Mouse (Mus musculus) heart, adult 11 months (tissue): ENCODE results near the gene Eaf1.

Experiments used
- DNase-seq: peaks from one replicate; pipeline ENCODE4 v3.0.0; 2022

The Eaf1 gene

DNA sequence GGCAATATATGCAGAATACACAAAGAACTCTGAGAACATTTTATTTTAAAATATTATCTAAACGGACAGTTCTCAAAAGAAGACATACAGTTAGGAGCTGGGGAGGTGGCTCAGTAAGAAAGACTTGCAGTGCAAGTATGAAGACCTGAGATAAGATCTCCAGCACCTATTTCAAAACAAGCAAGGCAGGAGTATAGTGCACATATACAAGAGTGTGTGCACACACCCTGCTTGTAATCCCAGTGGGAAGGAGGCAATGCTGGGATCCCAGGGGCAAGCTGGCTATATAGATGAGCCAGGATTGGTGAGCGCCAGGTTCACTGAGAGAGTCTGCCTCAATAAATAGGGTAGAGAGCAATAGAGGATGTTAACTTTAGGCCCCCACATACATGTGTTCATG lies 21.7 kb downstream of the Eaf1 start:
- DNase-seq, result no peak

DNA sequence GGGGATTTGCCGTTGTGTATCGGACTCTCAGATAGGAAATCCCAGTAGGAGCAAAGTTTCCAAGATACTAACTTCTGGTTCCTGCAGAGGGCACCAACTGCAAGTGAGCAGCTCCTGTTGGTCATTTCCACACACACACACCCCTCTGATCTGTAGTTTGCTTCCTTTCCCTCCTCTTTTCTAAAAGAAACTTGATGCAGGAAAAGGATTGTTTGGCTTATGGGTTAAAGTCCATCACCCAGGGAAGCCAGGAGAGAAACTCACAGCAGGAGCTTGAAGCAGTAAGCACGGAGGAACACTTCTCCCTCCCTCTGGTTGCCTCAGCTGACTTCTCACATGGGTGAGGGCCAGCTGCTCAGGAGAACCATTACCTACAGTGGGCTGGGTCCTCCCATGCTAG lies 25.0 kb downstream of the Eaf1 start:
- no peak for DNase-seq

DNA sequence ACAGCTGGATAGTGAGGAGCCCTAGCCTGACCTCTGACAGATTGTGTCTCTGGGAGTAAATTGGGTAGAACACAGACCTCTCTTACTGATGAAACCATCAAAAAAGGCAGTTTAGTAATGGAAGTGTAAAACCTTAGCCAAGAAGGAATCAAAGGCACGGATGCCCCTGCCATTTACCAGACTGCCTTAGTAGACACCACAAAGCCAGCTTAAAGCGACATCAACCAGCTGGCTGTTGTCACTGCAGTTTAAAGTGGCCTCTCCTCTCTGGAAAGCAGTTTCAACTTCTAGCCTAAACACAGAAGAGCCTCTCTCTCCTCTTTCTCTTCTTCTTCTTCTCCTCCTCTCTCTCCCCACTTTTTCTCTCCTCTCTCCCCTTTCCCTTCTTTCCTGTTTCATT lies 27.1 kb downstream of the Eaf1 start:
- DNase-seq, result no peak

DNA sequence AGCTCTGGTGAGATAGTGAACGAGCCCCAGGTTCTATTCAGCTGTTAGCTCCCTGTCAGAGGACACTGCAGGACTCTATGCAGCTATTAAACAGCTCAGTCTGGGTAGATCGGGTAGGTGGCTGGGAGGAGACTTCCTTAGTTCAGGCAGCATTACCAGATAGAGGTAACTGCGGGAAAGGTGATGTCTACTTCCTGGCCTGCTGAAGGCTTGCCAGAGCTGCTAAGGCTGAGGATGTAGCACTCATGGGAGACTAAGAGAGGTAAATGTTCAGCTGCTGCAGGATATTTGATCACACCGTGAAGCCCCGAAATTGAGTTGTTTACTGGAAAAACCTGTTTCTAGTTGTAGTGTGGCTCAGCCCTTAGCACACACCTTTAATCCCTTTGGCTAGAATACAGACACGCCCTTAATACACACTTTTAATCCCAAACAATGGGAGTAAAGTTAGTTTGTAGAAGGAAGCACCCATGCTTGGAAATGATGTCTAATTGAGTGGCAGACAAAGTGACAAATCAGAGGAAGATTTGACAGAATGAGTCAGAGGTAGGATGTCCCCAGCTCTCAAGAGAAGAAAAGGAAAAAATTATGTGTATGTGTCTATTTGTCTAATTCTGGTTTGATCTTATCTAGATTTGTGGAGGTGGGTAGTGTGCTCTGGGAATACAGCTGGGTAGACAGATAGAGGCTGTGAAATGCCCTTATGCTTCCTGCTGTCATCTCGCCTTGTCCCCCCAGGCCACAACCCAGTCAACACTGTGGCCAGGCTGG lies 31.0 kb downstream of the Eaf1 start:
- DNase-seq, result no peak

DNA sequence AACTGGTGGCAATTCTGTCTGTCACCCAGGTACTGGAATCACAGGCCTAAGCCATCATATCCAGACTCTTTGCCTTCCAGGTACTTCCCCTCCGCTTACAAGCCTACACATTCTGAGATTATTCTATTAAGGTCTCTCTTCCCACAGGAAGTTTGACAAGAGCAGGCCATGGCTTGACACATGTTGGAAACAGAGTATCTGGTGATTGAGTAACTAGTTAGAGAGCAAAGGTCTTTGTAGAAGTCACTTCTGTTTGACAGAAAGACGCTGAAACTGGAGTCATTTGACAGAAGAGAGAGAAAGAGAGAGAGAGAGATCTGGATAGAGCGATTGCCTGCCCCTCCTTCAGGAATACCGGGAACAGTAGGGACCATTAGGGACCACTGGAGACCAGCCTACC lies 36.6 kb downstream of the Eaf1 start:
- no peak for DNase-seq

DNA sequence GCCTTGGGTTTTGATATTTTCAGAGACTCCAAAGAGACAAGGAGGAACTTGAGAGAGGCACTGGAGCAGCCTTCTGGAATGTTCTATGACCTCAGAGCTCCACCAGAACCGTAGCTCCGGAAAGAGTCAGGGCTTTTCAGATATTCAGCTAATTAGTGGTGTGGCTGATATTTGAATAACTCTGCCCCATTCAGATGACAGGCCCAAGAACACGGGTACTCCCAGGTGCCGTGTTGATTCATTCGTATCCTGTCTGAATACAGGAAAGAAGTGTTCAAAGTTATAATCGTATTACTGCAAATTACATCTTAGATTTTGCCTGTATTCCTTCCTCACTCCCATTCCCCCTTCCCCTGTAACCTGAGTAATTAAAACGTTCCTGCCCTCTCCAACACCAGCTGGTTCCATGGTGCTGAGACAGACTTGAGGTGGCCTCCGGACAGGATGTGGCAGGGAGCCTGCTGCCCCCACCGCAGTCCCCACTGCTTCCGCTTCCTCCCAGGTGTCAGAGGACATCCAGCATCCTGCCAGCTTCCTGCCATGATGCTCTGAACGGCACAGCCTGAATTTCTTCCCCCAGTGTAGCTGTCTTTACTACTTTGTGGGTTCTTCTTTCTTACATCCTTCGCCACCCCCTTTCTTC lies 37.4 kb downstream of the Eaf1 start:
- DNase-seq, result peak; percentile 94

DNA sequence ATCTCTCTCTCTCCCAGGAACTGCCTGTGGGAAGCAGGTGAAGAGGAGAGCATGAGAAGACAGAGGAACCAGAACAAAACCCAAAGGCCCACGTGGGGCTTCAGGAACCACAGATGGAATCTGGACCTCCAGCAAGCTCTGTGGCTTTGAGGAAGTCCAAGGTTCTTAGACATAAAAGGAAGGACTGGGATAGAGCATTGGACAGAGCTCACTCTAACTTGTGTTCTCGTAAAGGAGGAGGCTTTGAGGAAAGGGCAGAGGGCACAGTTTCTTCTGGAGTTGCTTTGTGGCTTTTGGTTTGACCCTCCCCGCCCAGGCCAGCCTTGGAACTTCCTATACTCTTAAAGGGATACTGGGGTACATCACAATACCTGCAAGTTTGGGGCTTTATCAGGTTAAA lies 38.5 kb downstream of the Eaf1 start:
- DNase-seq, result no peak

DNA sequence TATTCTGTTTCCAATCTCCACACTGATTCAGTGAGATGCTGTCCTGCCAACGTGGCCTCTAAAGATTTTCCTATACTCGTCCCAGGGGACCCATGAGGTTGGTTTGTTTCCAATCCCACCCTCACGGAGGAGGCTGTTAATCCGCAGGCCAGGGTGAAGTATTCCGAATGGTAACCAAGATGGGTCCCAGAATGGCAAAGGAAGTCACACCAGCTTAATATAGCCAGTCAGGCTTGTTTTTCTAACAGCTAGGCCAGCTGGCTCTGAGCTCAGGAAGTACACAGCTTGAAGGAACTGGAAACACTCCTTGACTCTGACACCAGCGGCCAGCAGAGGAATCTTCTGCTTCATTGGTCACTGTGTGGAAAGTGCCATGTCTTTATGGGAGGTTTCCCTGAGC lies 43.1 kb downstream of the Eaf1 start:
- DNase-seq, result peak; percentile 96

DNA sequence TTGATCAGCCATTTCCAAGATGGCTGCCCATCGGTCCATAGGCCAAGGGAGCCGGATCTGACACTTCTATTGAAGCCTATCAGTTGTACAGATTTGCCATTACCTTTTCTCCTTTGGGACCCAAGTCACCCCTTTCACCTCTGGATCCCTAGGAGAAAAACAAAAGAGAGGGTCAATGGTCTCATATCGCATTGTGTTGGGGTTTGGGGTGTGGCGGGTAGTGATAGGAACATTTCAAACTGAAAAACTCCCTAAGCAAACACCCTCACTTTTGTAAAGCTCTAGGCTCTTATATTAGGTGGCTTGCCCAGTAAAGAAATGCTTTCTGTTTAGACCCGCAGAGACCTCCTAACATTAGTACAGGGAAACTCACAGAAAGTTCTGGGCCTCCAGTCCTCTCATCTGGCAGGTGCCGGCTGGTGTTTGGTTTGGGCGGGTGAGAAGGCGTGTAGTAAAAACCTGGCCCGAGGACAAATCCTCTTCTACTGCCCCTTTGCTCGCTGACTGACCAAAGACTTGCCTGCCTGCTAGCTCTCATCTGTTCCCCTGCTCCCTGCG lies 49.8 kb downstream of the Eaf1 start:
- no peak for DNase-seq

DNA sequence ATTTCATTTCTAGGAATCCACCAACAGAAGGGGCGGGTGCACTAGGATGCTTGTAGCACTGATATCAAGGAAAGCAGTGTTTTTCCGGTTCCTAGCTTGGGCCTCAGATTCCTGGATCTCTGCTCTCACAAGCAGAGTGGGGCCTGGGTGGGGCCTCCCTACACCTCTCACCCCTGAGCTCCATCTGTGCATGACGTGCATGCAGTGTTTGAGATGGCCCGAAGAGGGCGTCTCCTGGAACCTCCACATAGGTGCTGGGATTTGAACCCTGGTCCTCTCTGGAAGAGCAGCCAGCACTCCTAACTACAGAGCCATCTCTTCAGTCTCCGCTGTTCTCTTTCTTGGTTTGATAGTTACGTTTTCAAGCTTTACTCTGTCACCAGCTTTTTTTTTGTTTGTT lies 60.8 kb downstream of the Eaf1 start:
- no peak for DNase-seq

DNA sequence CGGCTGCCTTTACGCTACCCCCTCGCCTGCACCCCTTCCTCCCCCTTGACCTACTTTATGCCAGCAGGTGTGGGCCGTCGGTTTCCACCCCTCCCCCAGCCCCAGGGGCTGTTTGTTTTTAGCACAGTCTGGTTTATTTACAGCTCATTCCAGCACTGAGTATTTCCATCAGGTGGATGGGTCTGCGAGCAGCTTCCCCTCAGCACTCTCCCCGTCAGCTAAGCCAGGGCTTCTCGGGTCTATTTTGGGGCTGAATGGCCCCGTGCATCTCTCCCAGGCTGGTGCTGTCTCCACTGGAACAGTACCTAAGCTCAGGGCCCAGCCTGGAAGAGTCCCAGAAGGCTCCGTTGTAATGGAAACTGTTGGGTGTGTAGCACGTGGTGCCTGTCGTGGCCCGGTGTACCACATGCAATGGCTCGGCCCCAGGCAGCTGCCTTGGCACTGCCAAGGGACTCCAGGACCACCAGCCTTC lies 61.8 kb downstream of the Eaf1 start:
- peak; percentile 90 for DNase-seq

DNA sequence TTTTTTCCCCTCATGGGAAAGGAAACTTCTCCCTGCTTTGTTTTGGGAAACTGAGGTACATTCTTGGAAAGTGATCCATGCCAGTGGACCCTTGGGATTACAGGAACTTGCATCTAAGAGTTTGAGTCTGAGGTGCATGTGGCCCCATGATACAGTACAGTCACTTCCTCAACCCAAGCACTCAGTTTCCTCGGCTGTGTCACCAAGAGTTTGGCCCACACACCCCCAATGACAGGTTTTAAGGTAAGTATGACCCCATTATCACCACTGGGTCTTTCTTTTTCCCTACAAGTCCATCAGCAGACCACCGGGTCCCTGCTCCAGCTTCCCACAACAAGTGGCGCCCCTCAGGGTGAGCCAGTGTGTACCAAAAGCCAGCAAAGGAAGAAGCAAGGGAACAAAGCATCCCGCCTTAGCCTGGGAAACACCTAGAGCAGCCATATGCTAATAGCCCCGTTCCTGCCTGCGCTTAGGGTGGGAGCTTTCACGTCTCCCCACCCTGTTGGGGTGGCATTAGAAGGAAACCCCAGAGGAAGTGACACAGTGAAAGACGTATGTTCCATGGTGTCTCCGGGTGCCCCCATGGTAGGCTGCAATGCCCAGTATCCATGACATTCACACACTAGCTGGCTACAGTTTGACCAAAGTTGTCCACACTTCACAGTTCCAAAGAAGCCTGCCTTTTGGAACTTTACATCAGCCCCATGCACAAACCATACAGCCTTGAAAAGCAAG lies 62.5 kb downstream of the Eaf1 start:
- no peak for DNase-seq

DNA sequence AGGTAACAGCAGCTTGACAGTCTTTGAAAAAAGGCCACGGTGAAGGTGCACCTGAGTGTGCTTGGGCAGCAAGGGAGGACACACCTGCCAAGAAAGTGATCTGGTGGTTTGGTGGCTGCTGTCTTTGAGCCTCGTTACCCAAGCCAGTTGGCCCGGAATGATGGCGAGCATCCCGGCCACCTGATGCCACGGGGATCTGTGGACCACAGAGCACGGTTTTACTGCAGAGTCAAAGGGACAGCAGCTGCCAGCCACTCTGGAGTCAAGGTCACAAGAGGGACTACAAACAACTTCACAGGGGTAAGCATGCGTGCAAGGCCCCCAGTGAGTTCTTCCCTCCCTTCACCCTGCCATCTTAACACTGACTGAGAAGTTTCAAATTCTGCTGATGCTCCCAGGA lies 63.1 kb downstream of the Eaf1 start:
- DNase-seq, result no peak

DNA sequence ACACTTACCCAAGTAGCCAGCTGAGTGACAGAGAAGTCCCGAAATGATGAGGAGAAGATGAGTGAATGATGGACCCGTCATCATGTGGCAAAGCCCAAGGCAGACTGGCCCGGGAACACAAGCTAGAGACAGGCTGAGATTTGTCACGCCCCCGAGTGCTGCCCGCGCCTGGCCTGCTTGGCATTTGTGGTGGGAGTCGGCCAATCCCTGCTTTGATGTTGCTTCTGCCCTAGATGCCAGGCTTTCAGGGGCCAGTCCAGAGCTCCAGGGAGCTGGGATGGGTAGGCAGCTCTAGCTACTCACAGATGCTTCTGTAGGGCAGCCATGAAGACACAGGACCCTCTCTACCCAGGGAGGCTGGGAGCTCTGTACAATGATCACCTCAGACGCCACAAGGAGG lies 63.6 kb downstream of the Eaf1 start:
- DNase-seq, result no peak

DNA sequence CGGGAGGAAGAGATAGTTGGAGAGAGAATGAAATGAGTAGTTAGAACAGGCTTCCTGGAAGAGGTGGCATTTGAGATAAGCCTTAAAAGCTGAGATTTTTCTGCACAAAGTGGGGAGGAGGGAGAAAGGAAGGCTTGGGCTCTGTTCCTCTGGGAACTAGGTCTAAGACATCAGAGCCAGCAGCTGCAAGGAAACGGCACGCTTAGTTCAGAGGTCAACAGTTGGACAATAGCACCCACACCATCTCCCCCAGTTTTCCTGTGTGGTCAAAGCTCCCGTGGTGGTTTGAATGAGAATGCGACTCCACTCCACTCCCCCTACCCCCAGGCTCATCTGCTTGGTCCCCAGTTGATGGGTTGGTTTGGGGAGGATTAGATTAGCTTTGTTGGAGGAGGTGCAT lies 65.0 kb downstream of the Eaf1 start:
- DNase-seq, result no peak
